Mouse (Mus musculus) megakaryocyte, adult 5-6 weeks (primary cell): ENCODE measurements at regions not wholly inside any gene's neighbourhood (a gene's known extent, or its start where the extent isn't known, plus 50 kb on each side); places are given as distances from the start of the nearest gene placed in this dataset.

Experiments
- ATAC-seq: 2 replicates; pipeline ENCODE4 v1.8.0; 2016; ENCODE audit warnings: mild to moderate bottlenecking, inconsistent platforms; ENCODE audit not compliant: poor library complexity, severe bottlenecking

DNA sequence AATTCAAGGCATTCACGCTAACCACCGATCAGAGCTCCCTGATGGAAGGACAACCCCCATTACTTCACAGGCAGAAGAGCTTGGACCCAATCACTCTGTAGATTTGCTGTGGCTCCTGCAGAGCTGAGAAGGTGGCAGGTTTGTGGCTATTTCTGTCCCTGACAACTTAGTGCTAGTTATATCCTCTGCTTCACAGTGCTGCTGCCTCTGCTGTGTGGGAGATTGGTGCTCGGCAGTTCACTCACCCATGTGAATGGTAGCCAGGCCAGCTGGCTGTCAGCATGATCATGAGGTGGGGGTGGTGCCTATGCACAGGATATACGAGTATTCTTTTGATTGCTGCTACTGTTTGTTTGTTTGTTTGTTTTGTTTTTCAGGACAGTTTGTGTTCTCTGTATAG lies 113.9 kb downstream of the Gm10131 start:
- ATAC-seq = no peak

DNA sequence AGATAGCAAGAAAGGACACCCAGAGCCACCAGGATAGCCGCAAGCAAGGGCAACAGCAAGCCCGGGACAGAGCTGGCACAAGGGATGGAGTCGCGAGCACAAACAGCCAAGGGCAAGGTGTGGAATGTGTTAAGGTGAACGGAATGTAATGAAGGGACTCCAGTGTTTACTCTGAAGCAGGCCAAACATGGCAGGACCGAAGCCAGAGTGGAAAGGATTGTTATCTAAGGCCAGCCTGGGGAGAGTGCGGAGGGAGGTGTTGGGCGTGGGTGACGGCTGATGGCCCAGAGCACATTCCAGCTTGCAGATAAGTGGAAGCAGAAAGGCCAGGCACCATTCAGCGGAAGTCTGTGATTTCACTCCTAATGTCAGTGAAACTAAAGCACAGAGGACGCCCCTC lies 118.6 kb downstream of the Gm10131 start:
- no peak for ATAC-seq

DNA sequence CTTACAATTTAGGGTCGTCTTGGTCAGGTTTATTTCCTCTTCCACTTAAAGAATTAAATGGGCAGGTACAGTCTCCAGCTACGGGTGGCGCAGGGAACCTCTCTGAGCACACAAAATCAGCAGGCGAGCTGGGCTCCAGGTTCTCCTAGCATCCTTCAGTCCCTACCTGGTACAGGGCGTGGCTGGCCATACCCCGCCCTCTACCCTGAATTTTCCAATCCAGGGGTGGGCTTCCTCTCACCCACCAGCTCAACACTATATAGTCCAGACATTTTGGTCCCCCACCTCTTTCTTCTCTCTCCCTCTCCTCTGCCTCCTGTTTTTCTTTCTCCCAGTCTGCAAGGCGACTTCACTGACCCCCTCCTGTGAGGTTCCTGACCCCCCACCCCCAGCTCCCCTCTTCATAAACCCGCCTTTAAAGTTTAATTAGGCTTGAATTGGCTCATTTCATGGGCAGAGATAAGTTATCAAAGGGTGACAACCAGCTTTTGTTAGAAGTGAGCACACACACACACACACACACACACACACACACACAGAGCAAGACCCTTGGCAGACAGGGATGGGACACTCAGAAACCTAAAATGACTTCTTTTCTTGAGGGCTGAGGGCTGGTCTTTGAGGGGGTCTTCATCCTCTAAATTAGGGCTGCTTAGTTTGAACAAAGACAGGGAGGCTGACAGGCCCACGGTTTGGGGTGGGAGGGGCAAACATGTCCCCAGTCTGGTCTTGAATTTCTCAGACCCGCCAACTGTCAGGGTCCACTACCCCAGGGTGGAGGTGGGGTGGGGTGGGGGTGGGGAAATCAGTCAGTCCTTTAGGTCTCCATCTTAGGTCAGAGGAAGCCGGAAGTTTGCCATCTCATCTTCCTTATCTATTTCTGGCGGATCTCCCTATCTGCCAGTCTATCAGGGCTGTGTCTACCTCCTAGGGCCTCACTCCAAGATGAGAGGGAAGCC lies 119.3 kb downstream of the Gm10131 start:
- ATAC-seq = no peak

DNA sequence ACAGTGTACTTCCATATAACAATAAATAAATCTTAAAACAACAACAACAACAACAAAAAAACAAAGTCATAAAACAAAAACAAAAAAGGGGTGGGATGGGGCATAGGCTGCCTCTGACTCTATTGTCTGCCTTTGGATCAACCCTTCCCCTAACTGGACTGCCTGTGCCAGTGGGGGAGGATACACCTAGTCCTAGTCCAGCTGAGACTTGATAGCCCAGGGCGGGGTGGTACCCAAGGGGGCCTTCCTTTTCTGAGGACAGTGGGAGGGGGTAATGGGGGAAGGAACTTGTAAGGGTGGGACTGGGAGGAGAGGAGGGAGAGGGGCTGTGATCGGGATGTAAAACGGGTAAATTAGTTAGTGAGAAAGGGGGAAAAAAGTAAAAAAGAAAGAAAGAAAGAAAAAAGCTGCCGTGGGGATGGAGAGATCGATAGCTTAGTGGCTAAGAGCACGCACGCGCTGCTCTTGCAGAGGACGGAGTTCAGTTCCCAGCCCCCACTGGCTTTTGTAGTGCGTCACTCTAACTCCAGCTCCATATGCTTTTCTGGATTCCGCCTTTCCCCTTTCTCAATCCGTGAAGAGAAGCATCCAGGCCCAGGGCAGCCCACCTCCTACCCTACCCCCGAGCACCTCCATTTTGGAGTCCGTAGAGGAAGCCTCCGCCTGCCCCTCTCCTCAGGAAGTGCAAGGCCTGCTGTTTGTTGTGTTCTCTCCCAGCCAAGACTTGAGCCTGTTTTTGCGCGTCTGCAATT lies 120.2 kb downstream of the Gm10131 start:
- ATAC-seq = no peak

DNA sequence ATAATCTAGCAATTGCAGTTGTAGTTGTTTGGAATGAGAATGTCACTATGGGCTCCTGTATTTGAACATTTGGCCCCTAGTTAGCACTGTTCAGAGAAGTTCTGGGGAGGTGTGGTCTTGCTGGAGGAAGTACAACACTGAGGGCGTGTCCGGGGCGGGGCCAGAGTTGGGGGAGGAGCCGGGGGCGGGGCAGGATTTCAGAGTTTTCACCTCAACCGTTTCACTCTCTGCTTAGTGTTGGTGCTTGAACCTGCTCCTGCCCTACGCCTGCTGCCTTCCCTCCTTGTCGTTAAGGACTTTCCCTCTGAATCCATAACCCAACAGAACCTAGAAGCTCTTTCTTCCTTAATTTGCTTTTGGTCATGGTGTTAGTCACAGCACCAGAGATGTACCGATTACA lies 121.5 kb downstream of the Gm10131 start:
- ATAC-seq = peak; percentile 59

DNA sequence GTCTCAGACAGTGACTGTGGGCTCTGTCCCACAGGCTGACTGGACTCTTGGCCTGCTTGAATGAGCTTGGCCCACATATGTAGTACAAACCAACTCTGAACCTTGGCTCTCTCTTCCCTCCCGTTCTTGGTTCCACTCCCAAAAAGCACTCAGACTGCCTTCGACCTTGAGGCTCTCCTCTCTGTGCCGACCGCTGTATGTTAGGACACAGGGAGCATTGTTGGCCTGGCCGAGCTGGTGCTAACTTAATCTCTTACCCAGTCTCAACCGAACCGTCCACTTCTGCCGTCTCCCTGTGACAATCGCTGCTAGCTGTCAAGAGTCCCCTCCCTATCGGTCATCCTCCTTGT lies 123.8 kb downstream of the Gm10131 start:
- no peak for ATAC-seq

DNA sequence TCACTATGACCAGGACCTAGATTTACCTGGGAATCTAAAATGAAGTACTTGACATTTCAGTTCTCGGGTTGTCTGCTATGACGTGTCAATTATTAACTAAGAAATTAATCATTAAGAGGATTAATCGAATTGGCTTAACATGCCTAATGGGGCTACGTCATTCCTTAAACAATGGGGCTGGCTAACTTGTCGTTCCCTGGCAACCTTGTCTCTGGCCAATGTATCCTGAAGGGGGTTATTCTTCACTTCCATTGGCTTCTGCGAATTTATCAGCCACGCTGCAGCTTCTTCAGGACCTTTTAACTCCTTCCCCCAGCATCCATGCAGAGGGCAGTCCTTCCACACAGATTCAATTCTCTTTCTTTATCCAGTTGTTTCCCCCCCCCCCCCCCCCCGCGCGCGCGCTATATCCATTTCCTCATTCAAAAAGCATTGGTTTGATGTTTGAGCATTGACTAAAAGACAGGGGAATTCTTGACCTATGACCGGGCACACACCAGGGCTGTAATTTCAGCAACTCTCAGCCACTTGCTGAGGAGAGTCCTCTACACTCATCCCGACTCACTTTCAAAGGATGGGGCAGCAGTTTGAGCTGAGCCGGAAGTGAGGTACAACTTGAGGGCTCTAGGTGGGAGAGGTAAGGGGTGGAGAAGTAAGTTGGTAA lies 124.3 kb downstream of the Gm10131 start:
- no peak for ATAC-seq

DNA sequence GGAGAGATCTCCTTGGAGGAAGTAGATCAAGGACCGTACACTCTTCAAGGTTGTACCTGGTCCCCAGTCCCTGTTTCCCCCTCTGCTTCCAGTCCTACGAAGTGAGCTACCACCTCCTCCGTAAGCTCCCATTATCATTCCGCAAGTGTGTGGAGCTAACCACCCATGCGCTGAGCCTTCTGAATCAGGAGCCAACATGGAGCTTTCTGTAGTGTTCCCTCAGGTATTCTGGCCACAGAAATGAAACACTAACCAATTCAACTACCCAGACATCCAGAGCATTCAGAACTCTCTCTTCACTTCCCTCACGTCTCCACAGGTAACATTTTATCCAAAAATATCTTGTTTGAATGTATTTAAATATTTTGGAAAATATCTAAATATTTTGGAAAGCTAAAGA lies 124.9 kb downstream of the Gm10131 start:
- ATAC-seq = no peak

DNA sequence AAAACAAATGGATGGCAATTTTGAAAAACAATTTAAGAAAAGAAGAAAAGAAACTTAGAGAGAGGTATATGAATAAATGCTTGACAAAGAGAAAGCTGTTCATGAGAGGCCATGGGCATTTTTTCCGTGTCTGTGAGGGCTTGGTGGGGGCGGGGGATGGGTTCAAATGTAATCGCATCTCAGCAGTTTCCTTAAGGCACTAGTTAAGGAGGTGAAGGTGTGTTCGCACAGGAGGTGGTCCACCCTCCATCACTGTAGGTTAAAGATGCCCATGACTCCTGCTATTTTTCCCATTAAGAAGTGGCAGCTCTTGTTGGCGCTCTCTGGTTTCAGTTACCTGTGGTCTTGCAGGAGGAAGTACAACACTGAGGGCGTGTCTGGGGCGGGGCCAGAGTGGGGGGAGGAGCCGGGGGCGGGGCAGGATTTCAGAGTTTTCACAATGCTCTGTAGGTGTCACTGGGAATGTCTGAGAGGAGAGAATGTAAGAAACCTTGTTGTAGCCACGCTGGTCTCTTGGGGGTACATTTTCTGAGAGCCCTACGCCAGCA lies 126.0 kb downstream of the Gm10131 start:
- 0 out of 2 replicates have a peak, but pooled peaks have one; percentile 47 for ATAC-seq

DNA sequence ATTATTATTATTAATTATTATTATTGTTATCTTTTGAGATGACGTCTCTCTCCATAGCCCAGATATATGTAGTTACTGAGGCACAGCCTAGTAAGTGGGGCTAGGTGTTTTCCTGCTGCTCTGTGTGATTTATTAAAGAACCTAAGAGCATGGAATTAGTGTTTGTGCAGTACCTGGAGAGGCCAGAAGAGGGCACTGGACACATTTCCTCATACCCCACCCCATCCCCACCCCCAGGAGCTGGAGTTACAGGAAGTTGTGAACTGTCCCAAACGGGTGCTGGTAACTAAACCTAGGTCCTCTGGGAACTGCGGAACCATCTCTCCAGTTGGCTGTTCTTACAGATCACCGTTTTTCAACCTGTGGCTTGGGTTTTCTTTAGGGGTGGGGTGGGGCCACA lies 129.9 kb downstream of the Gm10131 start:
- peak; percentile 56; the same call in 1 of the 2 replicates for ATAC-seq

DNA sequence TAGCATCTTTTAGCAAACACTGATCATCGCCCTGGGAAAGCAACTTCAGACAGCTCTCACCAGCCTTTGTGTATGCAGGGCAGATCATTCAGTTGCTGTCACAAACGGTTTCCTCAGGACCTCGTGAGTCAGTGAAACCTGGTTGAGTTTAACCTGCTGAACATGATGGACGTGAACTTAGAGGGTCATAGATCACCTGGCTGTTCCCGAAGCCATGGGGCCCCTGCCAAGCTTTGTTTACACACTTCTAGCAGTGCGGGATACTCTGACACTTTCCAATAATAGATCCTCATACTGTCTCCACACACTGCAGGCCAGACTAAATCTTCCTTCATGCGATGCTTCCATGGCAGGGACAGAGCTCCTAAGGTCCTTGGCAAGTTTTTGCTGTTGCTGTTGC lies 130.5 kb downstream of the Gm10131 start:
- no peak for ATAC-seq
